Mouse (Mus musculus): ENCODE results near the gene Efna3. TPM values are rescaled to one million over a fixed set of nuclear protein-coding genes. Genes with fewer than 3 reads are reported as not detected.

Gene Efna3
- polyA plus RNA-seq, 1 experiment from 2014 or later: 9.7 TPM

DNA sequence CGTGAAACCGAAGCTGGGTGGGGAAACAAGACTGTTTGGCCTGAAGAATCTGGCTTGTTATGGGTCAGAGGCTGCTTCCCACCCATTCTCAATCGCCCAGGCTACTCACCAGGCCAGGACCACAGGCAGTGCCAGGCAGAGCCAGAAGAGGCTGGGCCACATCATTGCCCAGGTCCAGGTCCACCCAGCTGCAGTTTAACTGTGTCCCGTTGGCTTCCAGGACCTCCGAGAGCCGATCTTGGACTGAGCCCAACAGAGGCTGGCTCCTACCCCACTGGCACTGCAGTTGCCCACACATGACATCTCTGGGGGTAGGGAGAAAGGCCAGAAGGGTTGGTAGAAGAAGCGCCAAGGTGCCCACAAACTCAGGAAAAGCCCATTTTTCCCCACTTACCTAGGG lies 20.5 kb upstream of the Efna3 start:
- Histone ChIP-seq H3K4me3 (ENCODE audit: low read length) (no peak overlapping the region), H3K27ac (ENCODE audit: low read depth, low read length) (no peak overlapping the region), H3K27me3 (ENCODE audit: control insufficient read depth, insufficient read depth, low read length) (no peaks in the 10 kb centered on the region), H3K9me3 (ENCODE audit: control insufficient read depth, low read length) (no peaks in the 10 kb centered on the region), H3K4me1 (ENCODE audit: control insufficient read depth, insufficient read depth, low read length) (peaks cover 32% of the 10 kb centered on the region), H3K4me2 (replicated peaks; ENCODE audit: low read depth, low read length) (no peak overlapping the region), H3K9ac (ENCODE audit: low read depth, low read length) (no peak overlapping the region), H3K36me3 (ENCODE audit: control insufficient read depth, insufficient read depth, low read length) (peaks cover 24% of the 10 kb centered on the region)
- no peak for ATAC-seq (ENCODE audit: low FRiP score, low TSS enrichment)
- 85% methylated on average over 7 of the region's 7 CpGs for WGBS

DNA sequence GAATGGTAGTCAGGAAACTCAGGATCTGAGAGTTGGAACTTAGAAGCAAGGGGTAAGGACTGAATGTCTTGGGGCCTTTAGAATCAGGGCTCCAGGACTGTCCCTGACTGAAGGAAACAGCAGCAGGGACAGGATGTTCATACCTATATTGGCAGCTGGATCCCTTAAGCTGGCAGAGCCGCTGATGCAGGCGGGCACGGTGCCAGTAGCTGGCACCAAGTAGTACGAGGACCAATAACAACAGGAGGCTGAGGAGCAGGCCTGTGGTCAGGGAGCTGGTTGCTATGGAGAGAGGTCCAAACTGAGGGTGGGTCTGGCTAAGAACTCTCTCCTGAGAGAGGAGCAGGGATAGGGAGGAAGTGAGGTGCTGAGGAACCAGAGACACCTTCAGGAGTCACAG lies 19.0 kb upstream of the Efna3 start:
- H3K4me1 ChIP-seq (ENCODE audit: control insufficient read depth, insufficient read depth, low read length): peaks cover 31% of the 10 kb centered on the region
- no peak overlapping the region for H3K27ac ChIP-seq (ENCODE audit: low read depth, low read length)
- peaks cover 22% of the 10 kb centered on the region for H3K36me3 ChIP-seq (ENCODE audit: control insufficient read depth, insufficient read depth, low read length)
- ATAC-seq (ENCODE audit: low FRiP score, low TSS enrichment): no peak
- H3K4me3 ChIP-seq (ENCODE audit: low read length): no peak overlapping the region
- no peak overlapping the region for H3K4me2 ChIP-seq (replicated peaks; ENCODE audit: low read depth, low read length)
- no peaks in the 10 kb centered on the region for H3K9me3 ChIP-seq (ENCODE audit: control insufficient read depth, low read length)
- no peaks in the 10 kb centered on the region for H3K27me3 ChIP-seq (ENCODE audit: control insufficient read depth, insufficient read depth, low read length)
- 91% methylated on average over 4 of the region's 4 CpGs for WGBS
- no peak overlapping the region for H3K9ac ChIP-seq (ENCODE audit: low read depth, low read length)

- no peak overlapping the region for H3K27ac ChIP-seq (ENCODE audit: low read depth, low read length)
- ATAC-seq (ENCODE audit: low FRiP score, low TSS enrichment): peak; percentile 2; the same call in 1 of the 2 replicates
Observed at GRCm38 (mm10) chr3:89340465-89340864, 17.7 kb upstream of the Efna3 start.

DNA sequence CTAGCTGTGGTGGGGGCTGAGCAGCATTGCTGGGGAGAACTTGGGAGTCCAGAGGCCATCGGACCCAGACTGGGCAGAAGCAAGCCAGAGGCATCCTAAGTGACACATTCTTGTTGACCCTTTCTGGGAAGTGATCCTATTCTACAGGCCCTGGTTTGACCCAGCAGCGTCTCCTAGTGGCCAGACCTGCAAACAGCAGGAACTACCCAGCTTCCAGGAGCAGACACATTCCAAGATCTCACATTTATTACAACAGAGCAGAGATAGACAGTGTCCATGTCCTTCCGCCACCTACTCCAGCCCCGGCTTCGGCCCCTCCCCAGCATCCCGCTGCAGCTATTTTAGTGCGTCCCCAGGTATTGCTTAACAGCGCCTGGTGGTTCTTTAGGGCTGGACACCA lies 16.7 kb upstream of the Efna3 start:
- peaks cover 20% of the 10 kb centered on the region for H3K36me3 ChIP-seq (ENCODE audit: control insufficient read depth, insufficient read depth, low read length)
- H3K4me3 ChIP-seq (ENCODE audit: low read length): no peak overlapping the region; the same call in 1 of the 2 replicates
- H3K27ac ChIP-seq (ENCODE audit: low read depth, low read length): no peak overlapping the region
- WGBS: 21% methylated on average over 8 of the region's 8 CpGs
- H3K4me2 ChIP-seq (replicated peaks; ENCODE audit: low read depth, low read length): peak overlapping the region; percentile 15; the same call in 1 of the 2 replicates
- H3K27me3 ChIP-seq (ENCODE audit: control insufficient read depth, insufficient read depth, low read length): no peaks in the 10 kb centered on the region
- H3K4me1 ChIP-seq (ENCODE audit: control insufficient read depth, insufficient read depth, low read length): peaks cover 45% of the 10 kb centered on the region
- ATAC-seq (ENCODE audit: low FRiP score, low TSS enrichment): no peak
- no peaks in the 10 kb centered on the region for H3K9me3 ChIP-seq (ENCODE audit: control insufficient read depth, low read length)
- H3K9ac ChIP-seq (ENCODE audit: low read depth, low read length): peak overlapping the region; percentile 93; the same call in 1 of the 2 replicates

More at GRCm38 (mm10) chr3:89340465-89340864, 17.7 kb upstream of the Efna3 start:
- Histone ChIP-seq H3K27me3 (ENCODE audit: control insufficient read depth, insufficient read depth, low read length) (no peaks in the 10 kb centered on the region), H3K9me3 (ENCODE audit: control insufficient read depth, low read length) (no peaks in the 10 kb centered on the region), H3K36me3 (ENCODE audit: control insufficient read depth, insufficient read depth, low read length) (peaks cover 18% of the 10 kb centered on the region), H3K4me1 (ENCODE audit: control insufficient read depth, insufficient read depth, low read length) (peaks cover 43% of the 10 kb centered on the region), H3K9ac (ENCODE audit: low read depth, low read length) (peak overlapping the region; percentile 29; the same call in 1 of the 2 replicates), H3K4me3 (ENCODE audit: low read length) (peak overlapping the region; percentile 15; the same call in 1 of the 2 replicates), H3K4me2 (replicated peaks; ENCODE audit: low read depth, low read length) (peak overlapping the region; percentile 35)
- WGBS: 3% methylated on average over 11 of the region's 11 CpGs

DNA sequence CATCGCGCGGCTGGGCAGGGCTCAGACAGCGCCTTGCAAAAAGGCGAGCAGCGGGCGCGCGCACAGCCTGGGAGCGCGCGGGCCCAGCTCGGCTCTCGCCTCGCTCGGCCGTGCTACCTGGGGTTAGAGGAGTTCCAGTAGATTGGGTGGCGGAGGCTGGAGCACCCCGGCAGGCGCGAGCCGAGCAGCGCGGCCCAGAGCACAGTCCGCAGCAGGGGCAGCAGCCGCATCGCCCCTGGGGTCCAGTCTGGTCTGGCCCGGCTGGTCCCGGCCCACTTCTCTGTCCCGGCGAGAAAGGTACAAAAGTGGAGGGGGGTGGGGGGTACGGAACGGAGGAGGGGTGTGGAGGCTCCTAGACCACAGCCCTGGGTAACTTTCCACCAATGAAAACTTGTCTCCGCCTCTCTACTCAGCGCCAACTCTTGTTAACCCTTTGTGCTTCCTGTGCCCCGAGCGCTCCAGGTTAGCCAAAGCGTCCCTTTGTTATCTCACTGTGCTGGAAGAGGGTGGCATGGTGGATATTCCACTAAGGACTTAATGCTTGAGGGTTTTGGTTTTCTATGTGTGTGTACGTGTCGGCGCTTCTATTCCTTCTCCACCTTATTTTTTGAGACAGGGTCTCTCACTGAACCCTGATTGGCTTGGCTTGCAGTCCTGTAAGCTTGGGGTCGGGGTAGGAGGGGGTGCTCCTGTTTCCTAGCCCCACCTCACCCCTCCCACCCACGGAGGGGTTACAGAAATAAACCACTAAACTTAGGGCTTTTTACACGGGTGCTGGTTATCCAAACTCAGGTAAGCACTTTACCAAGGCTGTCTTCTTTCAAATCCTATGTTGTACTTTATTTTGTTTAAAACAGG lies 15.2 kb upstream of the Efna3 start, which contains the start of gene Efna4:
Efna4 (minus strand) TSS at position 308 of the 858 bp plus-strand sequence.
- H3K4me1 ChIP-seq (ENCODE audit: control insufficient read depth, insufficient read depth, low read length): peaks cover 48% of the 10 kb centered on the region
- peak within 1 kb of the TSS; percentile 67 for H3K4me2 ChIP-seq (replicated peaks; ENCODE audit: low read depth, low read length)
- H3K9ac ChIP-seq (ENCODE audit: low read depth, low read length): peak within 1 kb of the TSS; percentile 93
- no peaks in the 10 kb centered on the region for H3K9me3 ChIP-seq (ENCODE audit: control insufficient read depth, low read length)
- peak within 1 kb of the TSS; percentile 90 for H3K27ac ChIP-seq (ENCODE audit: low read depth, low read length)
- H3K36me3 ChIP-seq (ENCODE audit: control insufficient read depth, insufficient read depth, low read length): peaks cover 25% of the 10 kb centered on the region
- no peaks in the 10 kb centered on the region for H3K27me3 ChIP-seq (ENCODE audit: control insufficient read depth, insufficient read depth, low read length)
- under 1% methylated on average over 44 of the region's 44 CpGs for WGBS
- ATAC-seq (ENCODE audit: low FRiP score, low TSS enrichment): peak; percentile 85
- peak within 1 kb of the TSS; percentile 95 for H3K4me3 ChIP-seq (ENCODE audit: low read length)

DNA sequence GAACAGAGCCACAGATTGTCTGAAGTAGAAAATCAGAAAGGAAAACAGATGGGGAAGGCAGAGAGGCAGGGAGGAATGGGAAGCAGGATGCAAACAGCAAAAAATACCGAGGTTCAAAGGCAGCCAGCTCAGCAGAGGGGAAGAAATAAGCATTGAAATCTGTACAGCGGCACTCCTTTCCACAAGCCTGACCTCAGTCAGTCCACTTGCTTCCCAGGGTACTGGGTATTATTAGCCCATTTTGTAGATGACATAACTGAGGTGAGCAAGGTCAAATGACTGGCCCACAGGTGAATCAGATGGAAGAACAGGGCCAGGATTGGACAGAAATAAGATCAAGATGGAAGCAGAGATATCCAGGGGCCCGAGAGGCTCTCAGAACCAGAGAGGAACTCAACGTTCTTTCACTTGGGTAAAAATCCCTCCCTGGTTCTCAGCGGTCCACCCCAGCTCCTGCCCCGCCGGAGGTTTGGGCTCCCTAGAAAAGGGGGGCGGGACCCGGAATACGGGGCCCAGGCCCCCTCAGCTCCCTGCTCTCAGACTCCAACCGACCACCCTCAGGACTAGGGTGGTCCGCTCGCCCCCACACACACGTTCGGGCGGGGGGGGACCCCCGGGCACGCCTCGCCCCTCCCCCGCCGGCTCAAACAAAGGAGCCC lies 14.4 kb upstream of the Efna3 start:
- Histone ChIP-seq H3K9me3 (ENCODE audit: control insufficient read depth, low read length) (no peaks in the 10 kb centered on the region), H3K36me3 (ENCODE audit: control insufficient read depth, insufficient read depth, low read length) (peaks cover 25% of the 10 kb centered on the region), H3K27ac (ENCODE audit: low read depth, low read length) (peak overlapping the region; percentile 90), H3K4me2 (replicated peaks; ENCODE audit: low read depth, low read length) (peak overlapping the region; percentile 67), H3K4me3 (ENCODE audit: low read length) (peak overlapping the region; percentile 95), H3K4me1 (ENCODE audit: control insufficient read depth, insufficient read depth, low read length) (peaks cover 53% of the 10 kb centered on the region), H3K9ac (ENCODE audit: low read depth, low read length) (peak overlapping the region; percentile 93), H3K27me3 (ENCODE audit: control insufficient read depth, insufficient read depth, low read length) (no peaks in the 10 kb centered on the region)
- 0% methylated on average over 15 of the region's 21 CpGs for WGBS
- no peak for ATAC-seq (ENCODE audit: low FRiP score, low TSS enrichment)

DNA sequence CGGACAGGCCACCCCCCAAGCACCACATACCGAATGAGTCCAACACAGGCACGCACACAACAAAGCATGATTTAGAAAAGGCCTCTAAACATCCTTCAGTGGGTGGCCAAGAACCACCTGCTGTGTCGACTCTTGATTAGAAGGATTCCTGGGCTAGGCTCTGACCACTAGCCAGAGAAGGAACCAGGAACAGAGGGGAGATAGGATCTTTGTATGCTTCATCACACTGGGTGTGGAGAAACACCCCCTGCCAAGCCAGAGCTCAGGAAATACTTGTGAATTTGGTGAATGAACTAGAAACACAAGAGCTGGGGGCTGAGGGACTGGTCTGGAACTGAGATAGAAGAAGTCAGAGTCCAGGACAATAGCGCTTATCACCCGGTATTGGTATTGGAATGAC lies 13.8 kb upstream of the Efna3 start:
- Histone ChIP-seq H3K4me2 (replicated peaks; ENCODE audit: low read depth, low read length) (peak overlapping the region; percentile 67), H3K9ac (ENCODE audit: low read depth, low read length) (peak overlapping the region; percentile 93; the same call in 1 of the 2 replicates), H3K9me3 (ENCODE audit: control insufficient read depth, low read length) (no peaks in the 10 kb centered on the region), H3K4me3 (ENCODE audit: low read length) (peak overlapping the region; percentile 95), H3K36me3 (ENCODE audit: control insufficient read depth, insufficient read depth, low read length) (peaks cover 25% of the 10 kb centered on the region), H3K27me3 (ENCODE audit: control insufficient read depth, insufficient read depth, low read length) (no peaks in the 10 kb centered on the region), H3K27ac (ENCODE audit: low read depth, low read length) (0 out of 2 replicates have a peak overlapping the region, but pooled peaks have one; percentile 90), H3K4me1 (ENCODE audit: control insufficient read depth, insufficient read depth, low read length) (peaks cover 59% of the 10 kb centered on the region)
- WGBS: 13% methylated on average over 6 of the region's 6 CpGs
- no peak for ATAC-seq (ENCODE audit: low FRiP score, low TSS enrichment)

GRCm38 (mm10) chr3:89333053-89333452 lies 10.3 kb upstream of the Efna3 start:
- ATAC-seq (ENCODE audit: low FRiP score, low TSS enrichment): no peak
- H3K36me3 ChIP-seq (ENCODE audit: control insufficient read depth, insufficient read depth, low read length): peaks cover 25% of the 10 kb centered on the region
- H3K27me3 ChIP-seq (ENCODE audit: control insufficient read depth, insufficient read depth, low read length): no peaks in the 10 kb centered on the region
- peaks cover 40% of the 10 kb centered on the region for H3K4me1 ChIP-seq (ENCODE audit: control insufficient read depth, insufficient read depth, low read length)
- H3K4me3 ChIP-seq (ENCODE audit: low read length): no peak overlapping the region
- H3K4me2 ChIP-seq (replicated peaks; ENCODE audit: low read depth, low read length): no peak overlapping the region
- H3K9ac ChIP-seq (ENCODE audit: low read depth, low read length): no peak overlapping the region
- H3K27ac ChIP-seq (ENCODE audit: low read depth, low read length): no peak overlapping the region
- no peaks in the 10 kb centered on the region for H3K9me3 ChIP-seq (ENCODE audit: control insufficient read depth, low read length)
- WGBS: 55% methylated on average over 11 of the region's 11 CpGs
